Mouse (Mus musculus) forebrain, embryonic 14.5 days (tissue): Measurements from ENCODE around the gene Farp1. TPM values are rescaled to one million over a fixed set of nuclear protein-coding genes. Genes with fewer than 3 reads are reported as not detected.

Experiments
- ATAC-seq: fragments of 200-750 bp; cut with Nextera tagmentation; 2 replicates; pipeline ENCODE4 v1.8.0; 2017; ENCODE audit warnings: mild to moderate bottlenecking, moderate library complexity
- DNase-seq: peaks from one replicate; pipeline ENCODE4 v3.0.0-alpha.2; 2015; ENCODE audit warnings: low spot score
- H3K27ac ChIP-seq: fragments of 300-500 bp; sonication (generic); 2 replicates; pipeline ENCODE4 v1.5.1; 2014; ENCODE audit warnings: low read depth, mild to moderate bottlenecking, control low read depth, low read length, moderate library complexity
- H3K27me3 ChIP-seq: fragments of 300-500 bp; sonication (generic); replicated peaks from 2 replicates; pipeline ENCODE4 v1.6.1; 2014; ENCODE audit warnings: low read length, control low read depth, mixed read lengths; ENCODE audit not compliant: control insufficient read depth, insufficient read depth
- H3K36me3 ChIP-seq: fragments of 300-500 bp; sonication (generic); 2 replicates; pipeline ENCODE4 v1.6.1; 2014; ENCODE audit warnings: low read length, control low read depth; ENCODE audit not compliant: control insufficient read depth, insufficient read depth
- H3K4me1 ChIP-seq: fragments of 300-500 bp; sonication (generic); 2 replicates; pipeline ENCODE4 v1.6.1; 2014; ENCODE audit warnings: antibody characterized with exemption, low read length, control low read depth; ENCODE audit not compliant: control insufficient read depth, insufficient read depth
- H3K4me2 ChIP-seq: fragments of 300-500 bp; sonication (generic); 2 replicates; pipeline ENCODE4 v1.6.1; 2014; ENCODE audit warnings: mild to moderate bottlenecking, control low read depth, low read length
- H3K4me3 ChIP-seq: fragments of 300-500 bp; sonication (generic); 2 replicates; pipeline ENCODE4 v1.5.1; 2014; ENCODE audit warnings: low read depth, low read length, control low read depth
- H3K9ac ChIP-seq: fragments of 300-500 bp; sonication (generic); 2 replicates; pipeline ENCODE4 v1.6.1; 2014; ENCODE audit warnings: mild to moderate bottlenecking, low read length, control low read depth, moderate library complexity
- H3K9me3 ChIP-seq: fragments of 300-500 bp; sonication (generic); replicated peaks from 2 replicates; pipeline ENCODE4 v1.6.1; 2016; ENCODE audit warnings: low read length, control low read depth, mixed read lengths; ENCODE audit not compliant: control insufficient read depth
- WGBS: fragments of 180-500 bp; shearing (Covaris S2); extraction: QIAGEN DNeasy Blood & Tissue Kit; methylation state at CpG from one replicate; pipeline ENCODE4 v1.1.7; 2014; 5-methylcytosine and 5-hydroxymethylcytosine counted together
- polyA plus RNA-seq: library from polyadenylated mRNA; unstranded; fragments of >200 nt; fragmentation: Nextera tagmentation; extraction: Ambion mirVana; gene quantifications from 2 replicates; pipeline ENCODE4 v1.2.1, GENCODE M21; 2014

Farp1 gene
- polyA plus RNA-seq, 1 experiment from 2014 or later = 17.4 TPM

- Histone ChIP-seq H3K4me1 (no peaks in the 10 kb centered on the region), H3K9ac (no peak overlapping the region), H3K27ac (no peak overlapping the region), H3K27me3 (no peaks in the 10 kb centered on the region), H3K36me3 (no peaks in the 10 kb centered on the region), H3K4me3 (no peak overlapping the region), H3K9me3 (no peaks in the 10 kb centered on the region), H3K4me2 (no peak overlapping the region)
- DNase-seq (no peak), ATAC-seq (no peak)
- WGBS = 73% methylated on average over 3 of the region's 3 CpGs
These were observed 295.0 kb downstream of the Farp1 start for GRCm38 (mm10) chr14:121330090-121330408.

Other genes starting within 250 kb of the Farp1 start
- 94.2 and 97.2 TPM in 2 replicates for gene Ipo5, start 124.0 kb upstream of the Farp1 start, polyA plus RNA-seq